Mouse (Mus musculus): ENCODE data around the gene Gm614.

- TF ChIP-seq SIN3A (IDR thresholded peaks at IDR 0.05; ENCODE audit: low read length) (no peak), MAZ (IDR thresholded peaks at IDR 0.05; ENCODE audit: low read depth, low read length) (no peak), CTCF (conservative IDR thresholded peaks at IDR 0.05 in 1 of 2, IDR thresholded peaks at IDR 0.05 in 1 of 2; ENCODE audit: low read depth in 2 of 2, low read length in 2 of 2) (no peak), RAD21 (IDR thresholded peaks at IDR 0.05; ENCODE audit: low read depth, low read length) (no peak), RCOR1 (conservative IDR thresholded peaks at IDR 0.05; ENCODE audit: low read depth, low read length) (no peak), BHLHE40 (IDR thresholded peaks at IDR 0.05; ENCODE audit: low read depth, low read length) (no peak), POLR2A (IDR thresholded peaks at IDR 0.05; ENCODE audit: low read depth, low read length) (no peak), ELF1 (IDR thresholded peaks at IDR 0.05; ENCODE audit: low read depth, low read length) (no peak), ZKSCAN1 (IDR thresholded peaks at IDR 0.05; ENCODE audit: borderline replicate concordance, low read depth, low read length) (no peak), MXI1 (IDR thresholded peaks at IDR 0.05; ENCODE audit: low read depth, low read length) (no peak), EP300 (IDR thresholded peaks at IDR 0.05; ENCODE audit: low read length) (no peak), NRF1 (IDR thresholded peaks at IDR 0.05; ENCODE audit: low read depth, low read length) (no peak), MAX (IDR thresholded peaks at IDR 0.05; ENCODE audit: low read length) (no peak), ZNF384 (IDR thresholded peaks at IDR 0.05; ENCODE audit: low read depth, low read length) (no peak)
Observed at GRCm38 (mm10) chrX:101309299-101309698, 45.5 kb upstream of the Gm614 start.

All from CH12.LX (cell line).